Mouse (Mus musculus) gastrocnemius, adult 2 months (tissue): ENCODE data around the gene Cntrob. TPM values are rescaled to one million over a fixed set of nuclear protein-coding genes. Genes with fewer than 3 reads are reported as not detected.

Source experiments
- DNase-seq: peaks from one replicate; pipeline ENCODE4 v3.0.0; 2022
- H3K27ac ChIP-seq: fragments of 200-600 bp; 2 replicates; pipeline ENCODE4 v1.8.1; 2022; ENCODE audit warnings: mild to moderate bottlenecking
- H3K4me3 ChIP-seq: fragments of 200-600 bp; 2 replicates; pipeline ENCODE4 v1.8.1; 2022; ENCODE audit warnings: mild to moderate bottlenecking, moderate library complexity
- CTCF ChIP-seq: fragments of 200-600 bp; IDR thresholded peaks from 2 replicates; pipeline ENCODE4 v1.8.1; 2022; ENCODE audit warnings: antibody characterized with exemption, mild to moderate bottlenecking, moderate library complexity
- intact Hi-C: fragments of 180-260 bp; cut with DNase I; formaldehyde crosslinking; loops from one replicate; pipeline ENCODE4 v1.15.1; 2025
- long read RNA-seq, 2 experiments: library from polyadenylated mRNA; stranded (forward); transcript quantifications; one replicate each; pipeline ENCODE4 v2.0.0; 2021
- total RNA-seq, 2 experiments: library from RNA; stranded (reverse); gene quantifications; 2 replicates each; pipeline ENCODE4 v1.2.3; 2021

Gene Cntrob
- total RNA-seq: 1 to 10 TPM; 1.4 to 2.0 TPM
- long read RNA-seq, experiment 1, partial matches to known transcripts: 0 of 2 reads
- long read RNA-seq, experiment 1, other reads (novel, unspliced or antisense): 2 of 2 reads
- long read RNA-seq, experiment 2, partial matches to known transcripts: 0 of 4 reads
- long read RNA-seq, experiment 2, other reads (novel, unspliced or antisense): 3 of 4 reads

GRCm38 (mm10) chr11:69323667-69324111 lies at the start of gene Cntrob, which contains the start of gene Trappc1:
Cntrob (minus strand) TSS chr11:69323775.
Trappc1 (plus strand) TSS chr11:69323980.
- peak within 1 kb of the TSS; percentile 87 for H3K4me3 ChIP-seq
- intact Hi-C loops: loop anchor here (5.0 kb wide), 1 partner anchor 64 kb away; no protein-coding TSS in a partner anchor
- peak; percentile 100 for DNase-seq
- no peak for TF ChIP-seq CTCF
- H3K27ac ChIP-seq: peak within 1 kb of the TSS; percentile 94

DNA sequence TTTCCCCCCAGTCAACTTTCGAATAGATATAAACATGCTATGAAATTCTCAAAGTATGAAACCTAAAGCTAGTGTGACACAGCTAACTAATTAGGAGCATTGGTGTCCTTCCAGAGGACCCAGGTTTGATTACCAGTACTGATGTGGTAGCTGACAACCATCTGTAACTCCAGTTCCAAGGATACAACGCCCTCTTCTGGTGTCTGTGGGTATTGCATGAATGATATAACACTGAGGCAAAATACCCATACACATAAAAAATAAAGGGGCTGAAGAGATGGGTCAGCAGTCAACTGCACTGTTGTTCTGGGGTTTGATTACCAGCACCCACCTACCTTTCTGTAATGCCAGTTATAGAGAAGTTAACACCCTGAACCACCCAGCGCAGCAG lies 49.2 kb upstream of the Cntrob start:
- peak; percentile 51 for TF ChIP-seq CTCF
- DNase-seq: no peak
- no peak overlapping the region for H3K27ac ChIP-seq
- no peak overlapping the region for H3K4me3 ChIP-seq
- intact Hi-C loops: no loop called here

DNA sequence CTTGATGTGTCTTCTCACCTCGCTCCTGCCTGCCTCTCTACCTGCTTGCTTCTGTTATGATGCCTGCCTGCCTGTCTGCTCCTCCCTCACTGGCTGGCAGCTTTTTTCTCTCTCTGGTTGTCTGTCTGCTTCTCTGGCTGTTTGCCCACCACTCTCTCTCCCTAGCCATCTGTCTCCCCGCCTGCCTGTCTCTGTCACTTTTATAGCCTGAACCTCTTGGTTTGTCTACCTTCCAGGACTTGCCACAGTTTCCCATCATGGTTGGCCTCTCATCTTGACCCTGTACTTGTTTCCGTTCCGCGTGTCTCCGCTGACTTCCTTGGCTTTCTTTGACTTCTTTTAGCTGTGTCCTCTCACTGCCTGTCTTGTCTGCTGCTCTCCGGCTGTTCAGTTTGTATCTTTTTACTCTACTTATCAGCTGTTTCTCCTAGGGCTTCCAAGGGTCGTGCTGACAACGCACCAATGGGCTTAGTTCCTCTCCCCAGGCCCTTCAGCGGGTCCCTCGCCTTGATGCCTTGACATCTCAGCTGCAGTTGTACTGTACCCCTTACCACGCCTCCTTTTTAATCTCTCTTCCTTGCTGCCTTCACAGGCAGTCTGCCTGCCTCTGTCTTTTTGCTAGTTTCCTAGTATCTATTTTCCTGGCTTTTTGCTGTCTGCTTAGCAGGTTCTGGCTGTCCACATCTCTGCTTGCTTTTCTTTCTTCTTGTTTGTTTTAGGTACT lies 48.6 kb upstream of the Cntrob start:
- Histone ChIP-seq H3K4me3 (no peak overlapping the region), H3K27ac (no peak overlapping the region)
- TF ChIP-seq CTCF: no peak
- DNase-seq: no peak
- intact Hi-C loops: no loop called here

GRCm38 (mm10) chr11:69371601-69372000 lies 48.0 kb upstream of the Cntrob start:
- intact Hi-C loops: no loop called here
- DNase-seq: no peak
- Histone ChIP-seq H3K4me3 (no peak overlapping the region), H3K27ac (no peak overlapping the region)
- no peak for TF ChIP-seq CTCF

- DNase-seq: no peak
- Histone ChIP-seq H3K4me3 (no peak overlapping the region), H3K27ac (peak overlapping the region; percentile 35; the same call in 1 of the 2 replicates)
- no peak for TF ChIP-seq CTCF
- intact Hi-C loops: no loop called here
Observed at GRCm38 (mm10) chr11:69370817-69371215, 47.2 kb upstream of the Cntrob start.

GRCm38 (mm10) chr11:69369990-69370816 lies 46.6 kb upstream of the Cntrob start:
- no peak for DNase-seq
- TF ChIP-seq CTCF: no peak
- Histone ChIP-seq H3K27ac (peak overlapping the region; percentile 35; the same call in 1 of the 2 replicates), H3K4me3 (peak overlapping the region; percentile 89; the same call in 1 of the 2 replicates)
- intact Hi-C loops: no loop called here

GRCm38 (mm10) chr11:69369215-69369989 lies 45.8 kb upstream of the Cntrob start, which contains the start of gene Chd3:
Chd3 (minus strand) TSS chr11:69369406.
- peak; percentile 36 for DNase-seq
- H3K27ac ChIP-seq: peak within 1 kb of the TSS; percentile 94
- intact Hi-C loops: no loop called here
- H3K4me3 ChIP-seq: peak within 1 kb of the TSS; percentile 89
- TF ChIP-seq CTCF: no peak

DNA sequence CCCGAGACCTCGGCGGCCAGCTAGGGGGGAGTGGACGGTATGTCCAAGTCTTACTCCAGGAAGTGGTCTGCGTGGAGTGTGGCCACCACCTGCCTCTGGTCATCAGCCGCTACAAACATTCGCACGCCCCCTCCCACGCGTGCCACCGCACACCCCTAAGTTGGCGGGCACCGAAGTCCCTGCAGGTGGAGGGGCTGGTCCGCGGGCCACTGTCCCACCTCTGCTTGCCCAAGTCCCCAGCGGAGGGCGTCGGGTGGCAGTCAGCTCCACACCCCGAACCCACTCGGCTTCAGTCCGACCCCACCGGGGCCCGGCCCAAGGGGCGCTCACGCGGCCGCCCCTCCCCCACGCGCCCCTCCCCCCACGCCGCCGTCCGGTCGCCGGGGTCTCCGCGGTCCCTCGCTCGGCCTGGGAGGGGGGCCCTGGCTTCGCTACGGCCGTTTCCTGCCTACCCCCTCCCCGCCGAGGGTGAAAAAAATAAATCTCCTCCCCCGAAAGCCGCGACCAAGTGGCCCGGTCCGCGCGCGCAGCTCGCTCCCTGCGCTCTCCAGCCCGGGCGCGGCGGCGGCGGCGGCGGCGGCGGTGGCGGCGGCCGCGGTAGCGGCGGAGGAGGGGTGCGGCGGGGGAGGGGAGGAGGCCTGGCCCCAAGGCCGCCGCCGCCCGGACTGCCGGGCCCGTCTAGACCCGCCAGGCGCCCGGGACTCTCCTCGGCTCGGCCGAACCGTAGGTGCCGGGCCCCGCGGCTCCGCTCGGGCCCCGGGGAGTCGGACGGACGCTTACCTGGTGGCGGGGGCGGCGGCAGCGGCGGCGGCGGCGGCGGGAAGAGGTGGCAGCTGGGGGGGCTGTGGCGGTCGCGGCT lies 45.0 kb upstream of the Cntrob start:
- peak overlapping the region; percentile 89 for H3K4me3 ChIP-seq
- no peak for TF ChIP-seq CTCF
- DNase-seq: peak; percentile 67
- intact Hi-C loops: no loop called here
- H3K27ac ChIP-seq: peak overlapping the region; percentile 94

DNA sequence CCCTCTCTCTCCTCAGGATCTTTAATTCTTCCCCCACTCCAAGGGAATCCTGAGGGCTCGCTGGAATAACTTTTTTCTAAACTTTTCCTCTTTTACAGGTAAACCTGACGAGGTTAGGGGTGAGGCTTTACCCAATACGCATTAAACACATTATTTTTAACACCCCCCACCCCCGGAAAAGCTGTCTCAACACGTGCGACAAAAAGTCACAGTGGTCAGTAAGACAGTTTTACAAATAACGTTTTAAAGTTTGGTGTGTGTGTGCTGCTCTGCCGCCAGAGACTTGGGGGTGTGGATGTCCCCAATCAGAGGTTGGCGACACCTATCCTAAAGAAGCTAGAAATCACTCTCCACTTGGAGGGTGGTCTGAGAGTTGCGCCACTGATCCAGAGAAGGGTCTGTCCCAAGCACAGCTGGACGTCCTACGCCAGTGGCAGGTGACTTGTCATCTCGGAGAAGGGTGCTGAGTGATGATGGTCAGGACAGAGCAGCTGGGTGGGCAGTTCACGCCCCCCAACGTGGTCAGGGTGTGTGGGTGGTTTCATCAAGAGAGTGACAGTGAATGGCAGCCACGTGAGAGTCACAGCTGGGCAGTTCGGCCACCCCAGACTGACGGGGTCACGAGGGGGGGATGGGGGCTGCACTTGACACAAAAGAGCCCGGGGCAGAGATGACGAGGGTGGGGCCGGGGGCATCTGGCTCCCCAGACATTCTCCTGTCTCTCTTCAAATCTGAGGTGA lies 44.2 kb upstream of the Cntrob start:
- TF ChIP-seq CTCF: no peak
- no peak for DNase-seq
- Histone ChIP-seq H3K4me3 (peak overlapping the region; percentile 89), H3K27ac (peak overlapping the region; percentile 94)
- intact Hi-C loops: no loop called here

- intact Hi-C loops: no loop called here
- Histone ChIP-seq H3K4me3 (peak overlapping the region; percentile 89), H3K27ac (peak overlapping the region; percentile 94)
- no peak for DNase-seq
- TF ChIP-seq CTCF: no peak
Observed at GRCm38 (mm10) chr11:69366855-69367615, 43.5 kb upstream of the Cntrob start.
